Mouse (Mus musculus): Measurements from ENCODE around the gene Tlr11. TPM values are rescaled to one million over a fixed set of nuclear protein-coding genes. Genes with fewer than 3 reads are reported as not detected.

The Tlr11 gene
- not detected for polyA plus RNA-seq (2012; fragmentation: generic; extraction: Trizol)

GRCm38 (mm10) chr14:50357593-50357992, at the start of gene Tlr11:
Tlr11 (plus strand) TSS chr14:50357914.

GRCm38 (mm10) chr14:50326661-50327060, 31.1 kb upstream of the Tlr11 start, which contains the start of gene Olfr734:
Olfr734 (minus strand) TSS chr14:50326761.

GRCm38 (mm10) chr14:50348796-50349195, 8.9 kb upstream of the Tlr11 start, which contains the start of gene Olfr735:
Olfr735 (minus strand) TSS chr14:50348872.

GRCm38 (mm10) chr14:50380863-50381262, 23.1 kb downstream of the Tlr11 start, which contains the start of gene Olfr736:
Olfr736 (plus strand) TSS chr14:50381163.

GRCm38 (mm10) chr14:50407268-50407667, 49.6 kb downstream of the Tlr11 start, which contains the start of gene Olfr738:
Olfr738 (plus strand) TSS chr14:50407568.

Other genes with a start within 250 kb of the Tlr11 start
- gene Olfr727, start 234.7 kb upstream of the Tlr11 start, polyA plus RNA-seq (2012; fragmentation: generic; extraction: Trizol): not detected
- not detected for gene Olfr728, start 215.2 kb upstream of the Tlr11 start, polyA plus RNA-seq (2012; fragmentation: generic; extraction: Trizol)
- not detected for gene Olfr729, start 205.0 kb upstream of the Tlr11 start, polyA plus RNA-seq (2012; fragmentation: generic; extraction: Trizol)
- not detected for gene Olfr730, start 169.7 kb upstream of the Tlr11 start, polyA plus RNA-seq (2012; fragmentation: generic; extraction: Trizol)
- not detected for gene Olfr731, start 116.0 kb upstream of the Tlr11 start, polyA plus RNA-seq (2012; fragmentation: generic; extraction: Trizol)
- gene Olfr732, start 73.7 kb upstream of the Tlr11 start, polyA plus RNA-seq (2012; fragmentation: generic; extraction: Trizol): not detected
- gene Olfr733, start 56.4 kb upstream of the Tlr11 start, polyA plus RNA-seq (2012; fragmentation: generic; extraction: Trizol): not detected
- gene Olfr734, start 31.2 kb upstream of the Tlr11 start, polyA plus RNA-seq (2012; fragmentation: generic; extraction: Trizol): not detected
- gene Olfr735, start 9.0 kb upstream of the Tlr11 start, polyA plus RNA-seq (2012; fragmentation: generic; extraction: Trizol): not detected
- not detected for gene Olfr736, start 23.2 kb downstream of the Tlr11 start, polyA plus RNA-seq (2012; fragmentation: generic; extraction: Trizol)
- not detected for gene Olfr738, start 49.7 kb downstream of the Tlr11 start, polyA plus RNA-seq (2012; fragmentation: generic; extraction: Trizol)
- gene Olfr739, start 60.7 kb downstream of the Tlr11 start, polyA plus RNA-seq (2012; fragmentation: generic; extraction: Trizol): not detected
- not detected for gene Olfr740, start 87.6 kb downstream of the Tlr11 start, polyA plus RNA-seq (2012; fragmentation: generic; extraction: Trizol)
- gene Olfr741, start 114.8 kb downstream of the Tlr11 start, polyA plus RNA-seq (2012; fragmentation: generic; extraction: Trizol): not detected
- gene Olfr742, start 145.7 kb downstream of the Tlr11 start, polyA plus RNA-seq (2012; fragmentation: generic; extraction: Trizol): not detected
- not detected for gene Olfr743, start 163.9 kb downstream of the Tlr11 start, polyA plus RNA-seq (2012; fragmentation: generic; extraction: Trizol)